Mouse (Mus musculus): ENCODE data around the gene Gm48552. TPM values are rescaled to one million over a fixed set of nuclear protein-coding genes. Genes with fewer than 3 reads are reported as not detected.

The Gm48552 gene
- polyA plus RNA-seq, 1 experiment: 1.0 TPM

- H3K27ac ChIP-seq (ENCODE audit: insufficient read depth, low read depth, low read length): no peak overlapping the region
These were observed 7.1 kb downstream of the Gm48552 start for GRCm38 (mm10) chr10:81395865-81396264.

DNA sequence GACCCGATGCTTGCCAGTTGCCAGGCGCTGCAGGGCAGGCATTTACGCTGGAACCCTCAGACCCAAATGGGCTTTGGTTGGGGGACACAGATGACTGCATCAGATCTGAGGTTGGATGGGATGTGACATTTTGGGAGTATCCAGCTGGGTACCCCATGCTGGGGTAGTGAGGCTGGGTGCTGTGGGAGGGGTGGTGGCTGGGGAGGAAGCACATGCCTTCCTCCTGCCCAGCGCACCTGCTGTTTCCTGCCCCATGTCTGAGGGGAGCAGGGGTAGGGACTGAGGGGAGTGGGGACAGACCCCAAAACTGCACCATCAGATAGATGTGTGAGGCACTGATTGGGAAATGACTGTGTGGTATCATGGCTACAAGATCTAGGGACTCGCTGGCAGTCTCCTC, 7.9 kb downstream of the Gm48552 start:
- no peak for DNase-seq
- Histone ChIP-seq H3K27ac (ENCODE audit: insufficient read depth, low read depth, low read length) (no peak overlapping the region), H3K36me3 (ENCODE audit: control insufficient read depth, insufficient read depth, low read length) (peaks cover 9% of the 10 kb centered on the region), H3K4me3 (ENCODE audit: insufficient read depth, low read depth, low read length) (no peak overlapping the region), H3K27me3 (replicated peaks; ENCODE audit: control insufficient read depth, insufficient read depth, low read length) (no peaks in the 10 kb centered on the region), H3K4me1 (ENCODE audit: control insufficient read depth, insufficient read depth, low read length) (peaks cover 20% of the 10 kb centered on the region; the same call in 1 of the 2 replicates)
- WGBS: 86% methylated on average over 5 of the region's 5 CpGs
- no peak for TF ChIP-seq POLR2A (IDR thresholded peaks at IDR 0.05; ENCODE audit: low read depth, low read length)
- TF ChIP-seq CTCF (conservative IDR thresholded peaks at IDR 0.05; ENCODE audit: insufficient read depth, insufficient read length, low read depth, low read length): no peak

More at GRCm38 (mm10) chr10:81395865-81396264, 7.1 kb downstream of the Gm48552 start:
- no peak for DNase-seq
- peaks cover 9% of the 10 kb centered on the region for H3K36me3 ChIP-seq (ENCODE audit: control insufficient read depth, insufficient read depth, low read length)
- no peak overlapping the region for H3K4me3 ChIP-seq (ENCODE audit: insufficient read depth, low read depth, low read length)
- H3K27me3 ChIP-seq (replicated peaks; ENCODE audit: control insufficient read depth, insufficient read depth, low read length): no peaks in the 10 kb centered on the region
- TF ChIP-seq POLR2A (IDR thresholded peaks at IDR 0.05; ENCODE audit: low read depth, low read length): no peak
- no peak for TF ChIP-seq CTCF (conservative IDR thresholded peaks at IDR 0.05; ENCODE audit: insufficient read depth, insufficient read length, low read depth, low read length)
- WGBS: 82% methylated on average over 4 of the region's 4 CpGs
- H3K4me1 ChIP-seq (ENCODE audit: control insufficient read depth, insufficient read depth, low read length): peaks cover 14% of the 10 kb centered on the region; the same call in 1 of the 2 replicates

- H3K4me1 ChIP-seq (ENCODE audit: control insufficient read depth, insufficient read depth, low read length): peaks cover 16% of the 10 kb centered on the region
- no peak overlapping the region for H3K4me3 ChIP-seq (ENCODE audit: insufficient read depth, low read depth, low read length)
- DNase-seq: no peak
- TF ChIP-seq CTCF (conservative IDR thresholded peaks at IDR 0.05; ENCODE audit: insufficient read depth, insufficient read length, low read depth, low read length) (no peak), POLR2A (IDR thresholded peaks at IDR 0.05; ENCODE audit: low read depth, low read length) (no peak)
- H3K27ac ChIP-seq (ENCODE audit: insufficient read depth, low read depth, low read length): no peak overlapping the region
- peaks cover 10% of the 10 kb centered on the region for H3K36me3 ChIP-seq (ENCODE audit: control insufficient read depth, insufficient read depth, low read length)
- H3K27me3 ChIP-seq (replicated peaks; ENCODE audit: control insufficient read depth, insufficient read depth, low read length): no peaks in the 10 kb centered on the region
- WGBS: 82% methylated on average over 5 of the region's 5 CpGs
These were observed 10.5 kb downstream of the Gm48552 start for GRCm38 (mm10) chr10:81399296-81399695.

GRCm38 (mm10) chr10:81399798-81400308, 11.0 kb downstream of the Gm48552 start:
- WGBS: 86% methylated on average over 18 of the region's 18 CpGs
- Histone ChIP-seq H3K4me1 (ENCODE audit: control insufficient read depth, insufficient read depth, low read length) (peaks cover 16% of the 10 kb centered on the region), H3K4me3 (ENCODE audit: insufficient read depth, low read depth, low read length) (no peak overlapping the region), H3K27me3 (replicated peaks; ENCODE audit: control insufficient read depth, insufficient read depth, low read length) (no peaks in the 10 kb centered on the region), H3K27ac (ENCODE audit: insufficient read depth, low read depth, low read length) (no peak overlapping the region), H3K36me3 (ENCODE audit: control insufficient read depth, insufficient read depth, low read length) (peaks cover 12% of the 10 kb centered on the region)
- TF ChIP-seq CTCF (conservative IDR thresholded peaks at IDR 0.05; ENCODE audit: insufficient read depth, insufficient read length, low read depth, low read length) (no peak), POLR2A (IDR thresholded peaks at IDR 0.05; ENCODE audit: low read depth, low read length) (no peak)
- no peak for DNase-seq

- H3K36me3 ChIP-seq (ENCODE audit: control insufficient read depth, insufficient read depth, low read length): peaks cover 12% of the 10 kb centered on the region
- H3K27me3 ChIP-seq (replicated peaks; ENCODE audit: control insufficient read depth, insufficient read depth, low read length): no peaks in the 10 kb centered on the region
- peaks cover 18% of the 10 kb centered on the region for H3K4me1 ChIP-seq (ENCODE audit: control insufficient read depth, insufficient read depth, low read length)
- 78% methylated on average over 22 of the region's 22 CpGs for WGBS
- DNase-seq: no peak
- H3K27ac ChIP-seq (ENCODE audit: insufficient read depth, low read depth, low read length): no peak overlapping the region
- no peak for TF ChIP-seq POLR2A (IDR thresholded peaks at IDR 0.05; ENCODE audit: low read depth, low read length)
- no peak for TF ChIP-seq CTCF (conservative IDR thresholded peaks at IDR 0.05; ENCODE audit: insufficient read depth, insufficient read length, low read depth, low read length)
- no peak overlapping the region for H3K4me3 ChIP-seq (ENCODE audit: insufficient read depth, low read depth, low read length)
These were observed 11.8 kb downstream of the Gm48552 start for GRCm38 (mm10) chr10:81400371-81401204.

- DNase-seq: no peak
- H3K4me3 ChIP-seq (ENCODE audit: insufficient read depth, low read depth, low read length): no peak overlapping the region
- H3K27me3 ChIP-seq (replicated peaks; ENCODE audit: control insufficient read depth, insufficient read depth, low read length): no peaks in the 10 kb centered on the region
- no peak for TF ChIP-seq POLR2A (IDR thresholded peaks at IDR 0.05; ENCODE audit: low read depth, low read length)
- TF ChIP-seq CTCF (conservative IDR thresholded peaks at IDR 0.05; ENCODE audit: insufficient read depth, insufficient read length, low read depth, low read length): no peak
- peaks cover 19% of the 10 kb centered on the region for H3K4me1 ChIP-seq (ENCODE audit: control insufficient read depth, insufficient read depth, low read length)
- WGBS: 39% methylated on average over 10 of the region's 10 CpGs
- peak overlapping the region; percentile 36 for H3K27ac ChIP-seq (ENCODE audit: insufficient read depth, low read depth, low read length)
- peaks cover 12% of the 10 kb centered on the region for H3K36me3 ChIP-seq (ENCODE audit: control insufficient read depth, insufficient read depth, low read length)
These were observed 12.4 kb downstream of the Gm48552 start for GRCm38 (mm10) chr10:81401205-81401520.

DNA sequence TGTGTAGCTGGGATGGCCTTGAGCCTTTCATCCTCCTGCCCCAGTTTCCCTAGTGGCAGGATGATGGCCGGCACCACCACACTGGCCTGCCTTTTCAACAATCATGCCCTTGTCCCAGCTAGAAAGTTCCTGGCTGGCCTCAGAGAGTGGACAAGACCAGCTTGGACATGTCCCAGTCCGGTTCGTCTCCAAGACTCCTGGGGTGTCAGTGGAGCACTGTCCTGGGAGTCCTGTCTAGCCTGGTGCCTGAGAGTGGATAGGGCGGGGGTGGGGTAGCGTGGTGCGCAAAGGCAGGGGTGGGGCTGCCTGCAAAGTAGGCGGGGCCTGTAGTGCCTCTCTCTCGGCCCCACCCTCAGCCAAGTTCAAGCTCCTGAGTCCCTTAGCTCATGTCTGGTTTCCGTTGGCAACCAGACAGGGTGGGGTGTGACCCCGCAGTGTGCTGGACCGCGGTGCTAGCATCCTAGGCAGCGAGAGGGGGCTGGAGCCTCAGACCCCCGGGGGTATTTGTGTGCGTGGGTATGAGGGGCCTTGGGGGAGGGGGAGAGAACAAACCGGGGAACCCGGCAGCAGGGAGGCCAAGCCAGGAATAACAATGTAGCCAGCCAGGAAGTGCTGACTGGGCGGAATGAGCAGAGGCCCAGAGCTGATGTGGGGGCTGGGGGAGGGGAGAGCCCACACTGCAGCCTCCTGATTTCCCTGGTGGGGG, 12.9 kb downstream of the Gm48552 start:
- H3K27me3 ChIP-seq (replicated peaks; ENCODE audit: control insufficient read depth, insufficient read depth, low read length): no peaks in the 10 kb centered on the region
- WGBS: 17% methylated on average over 18 of the region's 18 CpGs
- H3K27ac ChIP-seq (ENCODE audit: insufficient read depth, low read depth, low read length): peak overlapping the region; percentile 51
- H3K4me3 ChIP-seq (ENCODE audit: insufficient read depth, low read depth, low read length): no peak overlapping the region
- DNase-seq: peak; percentile 88
- H3K36me3 ChIP-seq (ENCODE audit: control insufficient read depth, insufficient read depth, low read length): peaks cover 12% of the 10 kb centered on the region
- H3K4me1 ChIP-seq (ENCODE audit: control insufficient read depth, insufficient read depth, low read length): peaks cover 19% of the 10 kb centered on the region
- TF ChIP-seq POLR2A (IDR thresholded peaks at IDR 0.05; ENCODE audit: low read depth, low read length): no peak
- TF ChIP-seq CTCF (conservative IDR thresholded peaks at IDR 0.05; ENCODE audit: insufficient read depth, insufficient read length, low read depth, low read length): no peak

Measured in kidney, adult 2 months (tissue).